Mouse (Mus musculus) liver, embryonic 15.5 days (tissue): Measurements from ENCODE around the gene Adcy4. TPM values are rescaled to one million over a fixed set of nuclear protein-coding genes. Genes with fewer than 3 reads are reported as not detected.

ENCODE experiments used
- ATAC-seq: fragments of 200-750 bp; cut with Nextera tagmentation; 2 replicates; pipeline ENCODE4 v1.8.0; 2017; ENCODE audit warnings: moderate number of reproducible peaks, mild to moderate bottlenecking, moderate library complexity; ENCODE audit not compliant: insufficient read depth
- H3K27ac ChIP-seq: fragments of 300-500 bp; sonication (generic); replicated peaks from 2 replicates; pipeline ENCODE4 v1.5.1; 2015; ENCODE audit warnings: mild to moderate bottlenecking, inconsistent platforms
- H3K27me3 ChIP-seq: fragments of 300-500 bp; sonication (generic); 2 replicates; pipeline ENCODE4 v1.6.1; 2015; ENCODE audit warnings: mild to moderate bottlenecking, inconsistent platforms
- H3K36me3 ChIP-seq: fragments of 300-500 bp; sonication (generic); replicated peaks from 2 replicates; pipeline ENCODE4 v1.6.1; 2015; ENCODE audit warnings: moderate library complexity, mild to moderate bottlenecking, inconsistent platforms
- H3K4me1 ChIP-seq: fragments of 300-500 bp; sonication (generic); replicated peaks from 2 replicates; pipeline ENCODE4 v1.6.1; 2015; ENCODE audit warnings: inconsistent platforms
- H3K4me2 ChIP-seq: fragments of 300-500 bp; sonication (generic); 2 replicates; pipeline ENCODE4 v1.6.1; 2015; ENCODE audit warnings: moderate library complexity, mild to moderate bottlenecking, inconsistent platforms
- H3K4me3 ChIP-seq: fragments of 300-500 bp; sonication (generic); replicated peaks from 2 replicates; pipeline ENCODE4 v1.5.1; 2015; ENCODE audit warnings: mild to moderate bottlenecking, inconsistent platforms
- H3K9ac ChIP-seq: fragments of 300-500 bp; sonication (generic); 2 replicates; pipeline ENCODE4 v1.6.1; 2015; ENCODE audit warnings: moderate library complexity, mild to moderate bottlenecking, inconsistent platforms
- H3K9me3 ChIP-seq: fragments of 300-500 bp; sonication (generic); replicated peaks from 2 replicates; pipeline ENCODE4 v1.6.1; 2016; ENCODE audit warnings: inconsistent platforms
- WGBS: fragments of 180-500 bp; shearing (Covaris S2); methylation state at CpG from one replicate; pipeline ENCODE4 v1.1.7; 2015; ENCODE audit warnings: mixed read lengths; ENCODE audit not compliant: insufficient replicate concordance; 5-methylcytosine and 5-hydroxymethylcytosine counted together
- polyA plus RNA-seq: library from polyadenylated mRNA; unstranded; fragments of >200 nt; fragmentation: Nextera tagmentation; extraction: Ambion mirVana; gene quantifications from 2 replicates; pipeline ENCODE4 v1.2.1, GENCODE M21; 2015

Gene Adcy4
- polyA plus RNA-seq, 1 experiment from 2014 or later, result 1.4 TPM

GRCm38 (mm10) chr14:55730116-55730515 lies 53.8 kb downstream of the Adcy4 start:
- H3K4me3 ChIP-seq, result no peak overlapping the region
- no peaks in the 10 kb centered on the region for H3K9me3 ChIP-seq
- WGBS, result 64% methylated on average over 7 of the region's 7 CpGs
- ATAC-seq, result no peak
- peaks cover 13% of the 10 kb centered on the region for H3K4me1 ChIP-seq
- H3K36me3 ChIP-seq, result no peaks in the 10 kb centered on the region
- H3K27me3 ChIP-seq, result peaks cover 7% of the 10 kb centered on the region; the same call in 1 of the 2 replicates
- H3K4me2 ChIP-seq, result no peak overlapping the region
- H3K9ac ChIP-seq, result no peak overlapping the region
- H3K27ac ChIP-seq, result no peak overlapping the region

GRCm38 (mm10) chr14:55727889-55728685 lies 55.8 kb downstream of the Adcy4 start:
- H3K9ac ChIP-seq, result no peak overlapping the region
- no peaks in the 10 kb centered on the region for H3K36me3 ChIP-seq
- no peak for ATAC-seq
- peaks cover 7% of the 10 kb centered on the region; the same call in 1 of the 2 replicates for H3K27me3 ChIP-seq
- no peak overlapping the region for H3K27ac ChIP-seq
- H3K4me1 ChIP-seq, result peaks cover 31% of the 10 kb centered on the region
- 43% methylated on average over 8 of the region's 8 CpGs for WGBS
- no peaks in the 10 kb centered on the region for H3K9me3 ChIP-seq
- no peak overlapping the region for H3K4me2 ChIP-seq
- H3K4me3 ChIP-seq, result no peak overlapping the region

- H3K9me3 ChIP-seq, result no peaks in the 10 kb centered on the region
- peaks cover 50% of the 10 kb centered on the region for H3K4me1 ChIP-seq
- H3K27ac ChIP-seq, result no peak overlapping the region
- ATAC-seq, result no peak
- no peak overlapping the region for H3K4me2 ChIP-seq
- H3K9ac ChIP-seq, result no peak overlapping the region
- no peaks in the 10 kb centered on the region for H3K36me3 ChIP-seq
- H3K4me3 ChIP-seq, result no peak overlapping the region
- peaks cover 7% of the 10 kb centered on the region; the same call in 1 of the 2 replicates for H3K27me3 ChIP-seq
Observed at GRCm38 (mm10) chr14:55726261-55726660, 57.6 kb downstream of the Adcy4 start.

- peak overlapping the region; percentile 25 for H3K4me2 ChIP-seq
- H3K4me1 ChIP-seq, result peaks cover 58% of the 10 kb centered on the region
- no peak overlapping the region for H3K9ac ChIP-seq
- H3K27me3 ChIP-seq, result no peaks in the 10 kb centered on the region; the same call in 1 of the 2 replicates
- H3K27ac ChIP-seq, result 0 out of 2 replicates have a peak overlapping the region, but pooled peaks have one; percentile 14
- no peak overlapping the region for H3K4me3 ChIP-seq
- H3K36me3 ChIP-seq, result no peaks in the 10 kb centered on the region
- no peak for ATAC-seq
- 21% methylated on average over 8 of the region's 8 CpGs for WGBS
- no peaks in the 10 kb centered on the region for H3K9me3 ChIP-seq
Observed at GRCm38 (mm10) chr14:55724411-55724871, 59.5 kb downstream of the Adcy4 start.

- Histone ChIP-seq H3K27me3 (no peaks in the 10 kb centered on the region; the same call in 1 of the 2 replicates), H3K4me1 (peaks cover 51% of the 10 kb centered on the region), H3K9me3 (no peaks in the 10 kb centered on the region), H3K36me3 (peaks cover 10% of the 10 kb centered on the region; the same call in 1 of the 2 replicates), H3K4me2 (no peak overlapping the region), H3K4me3 (no peak overlapping the region), H3K9ac (no peak overlapping the region), H3K27ac (peak overlapping the region; percentile 87)
- no peak for ATAC-seq
- WGBS, result 52% methylated on average over 7 of the region's 7 CpGs
Observed at GRCm38 (mm10) chr14:55723433-55723832, 60.5 kb downstream of the Adcy4 start.

GRCm38 (mm10) chr14:55722438-55722945 lies 61.4 kb downstream of the Adcy4 start:
- Histone ChIP-seq H3K4me3 (peak overlapping the region; percentile 85), H3K4me2 (peak overlapping the region; percentile 87), H3K9me3 (no peaks in the 10 kb centered on the region), H3K36me3 (peaks cover 14% of the 10 kb centered on the region; the same call in 1 of the 2 replicates), H3K27me3 (no peaks in the 10 kb centered on the region; the same call in 1 of the 2 replicates), H3K4me1 (peaks cover 50% of the 10 kb centered on the region), H3K27ac (peak overlapping the region; percentile 87), H3K9ac (peak overlapping the region; percentile 74; the same call in 1 of the 2 replicates)
- 18% methylated on average over 8 of the region's 8 CpGs for WGBS
- ATAC-seq, result no peak

- Histone ChIP-seq H3K4me3 (peak within 1 kb of the TSS; percentile 85), H3K36me3 (peaks cover 14% of the 10 kb centered on the region; the same call in 1 of the 2 replicates), H3K27me3 (no peaks in the 10 kb centered on the region), H3K27ac (peak within 1 kb of the TSS; percentile 87), H3K9ac (peak within 1 kb of the TSS; percentile 74), H3K4me1 (peaks cover 50% of the 10 kb centered on the region), H3K9me3 (no peaks in the 10 kb centered on the region), H3K4me2 (peak within 1 kb of the TSS; percentile 87)
- peak; percentile 89 for ATAC-seq
- WGBS, result under 1% methylated on average over 50 of the region's 50 CpGs
Observed at GRCm38 (mm10) chr14:55721700-55722437, 62.0 kb downstream of the Adcy4 start, which contains the start of gene Rabggta. Rabggta (minus strand) TSS chr14:55722263.

GRCm38 (mm10) chr14:55721076-55721475 lies 62.8 kb downstream of the Adcy4 start:
- Histone ChIP-seq H3K36me3 (peaks cover 14% of the 10 kb centered on the region; the same call in 1 of the 2 replicates), H3K4me2 (peak overlapping the region; percentile 87), H3K4me3 (peak overlapping the region; percentile 85), H3K27ac (peak overlapping the region; percentile 87), H3K9ac (peak overlapping the region; percentile 74; the same call in 1 of the 2 replicates), H3K27me3 (no peaks in the 10 kb centered on the region), H3K4me1 (peaks cover 50% of the 10 kb centered on the region), H3K9me3 (no peaks in the 10 kb centered on the region)
- ATAC-seq, result no peak
- 70% methylated on average over 6 of the region's 6 CpGs for WGBS

GRCm38 (mm10) chr14:55720666-55721065 lies 63.2 kb downstream of the Adcy4 start:
- no peak overlapping the region for H3K9ac ChIP-seq
- H3K4me1 ChIP-seq, result peaks cover 50% of the 10 kb centered on the region
- no peaks in the 10 kb centered on the region for H3K9me3 ChIP-seq
- peak overlapping the region; percentile 87 for H3K27ac ChIP-seq
- peak overlapping the region; percentile 85; the same call in 1 of the 2 replicates for H3K4me3 ChIP-seq
- 91% methylated on average over 12 of the region's 12 CpGs for WGBS
- no peaks in the 10 kb centered on the region for H3K27me3 ChIP-seq
- no peak for ATAC-seq
- peaks cover 14% of the 10 kb centered on the region; the same call in 1 of the 2 replicates for H3K36me3 ChIP-seq
- peak overlapping the region; percentile 87 for H3K4me2 ChIP-seq

GRCm38 (mm10) chr14:55719737-55720136 lies 64.2 kb downstream of the Adcy4 start:
- no peak overlapping the region for H3K27ac ChIP-seq
- no peak overlapping the region for H3K9ac ChIP-seq
- 79% methylated on average over 6 of the region's 6 CpGs for WGBS
- ATAC-seq, result no peak
- H3K4me3 ChIP-seq, result no peak overlapping the region
- peaks cover 14% of the 10 kb centered on the region; the same call in 1 of the 2 replicates for H3K36me3 ChIP-seq
- H3K9me3 ChIP-seq, result no peaks in the 10 kb centered on the region
- H3K4me2 ChIP-seq, result no peak overlapping the region
- no peaks in the 10 kb centered on the region for H3K27me3 ChIP-seq
- peaks cover 48% of the 10 kb centered on the region for H3K4me1 ChIP-seq
